Mouse (Mus musculus) liver, embryonic 14.5 days (tissue): ENCODE measurements around the gene Prm3.

Source experiments
- CTCF ChIP-seq: IDR thresholded peaks from 2 replicates; pipeline ENCODE4 v1.5.1; 2016; ENCODE audit warnings: antibody characterized with exemption, low read depth, control low read depth
- EP300 ChIP-seq: IDR thresholded peaks from 2 replicates; pipeline ENCODE4 v1.6.1; 2016; ENCODE audit warnings: antibody characterized with exemption, low read depth

GRCm38 (mm10) chr16:10818579-10819135, 27.9 kb upstream of the Prm3 start:
- TF ChIP-seq CTCF (no peak), EP300 (no peak)
